Mouse (Mus musculus): Measurements from ENCODE around the gene Pigb. TPM values are rescaled to one million over a fixed set of nuclear protein-coding genes. Genes with fewer than 3 reads are reported as not detected.

The Pigb gene
- total and polyA plus RNA-seq, 3 experiments = 3.8 to 15.9 (median 5.7) TPM

- H3K36me3 ChIP-seq (replicated peaks in 1 of 2; ENCODE audit: control insufficient read depth in 1 of 2, insufficient read depth in 1 of 2, low read length in 1 of 2) = peaks cover 9 to 29% of the 10 kb centered on the region in 2 experiments
- TF ChIP-seq EP300 (IDR thresholded peaks at IDR 0.05; ENCODE audit: low read length) = no peak
- dilution Hi-C loops (cut with MboI; ENCODE audit: extremely low pct_ligation_motif_present, extremely low pct_unique_long_range_greater_than_20kb, low sequenced_read_pairs) = no loop called here
Measured at GRCm38 (mm10) chr9:73005106-73005505, 35.1 kb downstream of the Pigb start.

DNA sequence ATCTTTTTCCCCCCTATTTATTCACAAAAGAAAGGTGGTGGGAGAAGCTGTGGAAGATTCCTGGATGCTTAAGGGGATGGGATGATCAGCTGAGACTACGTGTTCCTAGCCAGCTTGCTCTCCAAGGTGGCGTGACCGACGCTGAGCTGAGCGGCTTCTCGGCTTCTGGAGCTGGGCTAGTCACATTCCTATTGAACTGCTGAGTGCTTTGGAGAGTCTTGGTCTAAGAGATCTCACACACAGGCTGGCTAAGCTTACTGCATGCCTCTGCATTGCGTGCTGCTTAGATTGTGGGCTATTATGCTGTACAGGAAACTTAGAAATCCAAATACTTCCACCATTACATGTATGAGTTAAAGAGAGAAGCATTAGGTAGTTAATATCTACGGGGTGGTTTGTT is 36.1 kb downstream of the Pigb start:
- H3K27ac ChIP-seq (ENCODE audit: insufficient read depth, low read depth) = no peak overlapping the region
- H3K4me1 ChIP-seq (ENCODE audit: control insufficient read depth in 1 of 2, insufficient read depth in 2 of 2) = no peaks in the 10 kb centered on the region
- no peak for DNase-seq (ENCODE audit: extremely low read depth)
- H3K27me3 ChIP-seq (replicated peaks) = no peaks in the 10 kb centered on the region
- no peak for TF ChIP-seq TBP (conservative IDR thresholded peaks at IDR 0.05; ENCODE audit: low read depth, low read length)
- no peak for TF ChIP-seq USF2 (conservative IDR thresholded peaks at IDR 0.05; ENCODE audit: low read depth, low read length)
- TF ChIP-seq JUND (conservative IDR thresholded peaks at IDR 0.05; ENCODE audit: low read depth, low read length) = no peak
- H3K79me2 ChIP-seq (replicated peaks; ENCODE audit: control insufficient read depth, extremely low read depth, insufficient read depth, poor library complexity, severe bottlenecking) = no peaks in the 10 kb centered on the region
- dilution Hi-C loops (cut with MboI; ENCODE audit: extremely low pct_ligation_motif_present, extremely low pct_unique_long_range_greater_than_20kb, low sequenced_read_pairs) (no loop called here), in situ Hi-C loops (cut with MboI; ENCODE audit: low pct_ligation_motif_present, low pct_unique_long_range_greater_than_20kb, low sequenced_read_pairs) (no loop called here)
- H3K4me3 ChIP-seq (replicated peaks in 1 of 3; ENCODE audit: low read depth in 2 of 3, low read length in 2 of 3, poor library complexity in 1 of 3) = no peak overlapping the region
- H3K4me2 ChIP-seq (ENCODE audit: insufficient read depth, low read depth, poor library complexity, severe bottlenecking) = no peak overlapping the region
- no peaks in the 10 kb centered on the region for H3K9me3 ChIP-seq (replicated peaks; ENCODE audit: low read length)
- H3K36me3 ChIP-seq (replicated peaks in 1 of 2; ENCODE audit: control insufficient read depth in 1 of 2, insufficient read depth in 1 of 2, low read length in 1 of 2) = peaks cover 7 to 25% of the 10 kb centered on the region in 2 experiments
- H3K9ac ChIP-seq (ENCODE audit: insufficient read depth, low read depth) = no peak overlapping the region

More at GRCm38 (mm10) chr9:73005106-73005505, 35.1 kb downstream of the Pigb start:
- no peak overlapping the region for H3K4me2 ChIP-seq (ENCODE audit: insufficient read depth, low read depth, poor library complexity, severe bottlenecking)
- H3K4me1 ChIP-seq (ENCODE audit: control insufficient read depth in 1 of 2, insufficient read depth in 2 of 2) = no peaks in the 10 kb centered on the region
- in situ Hi-C loops (cut with MboI; ENCODE audit: low pct_ligation_motif_present, low pct_unique_long_range_greater_than_20kb, low sequenced_read_pairs) = no loop called here
- H3K9ac ChIP-seq (ENCODE audit: insufficient read depth, low read depth) = no peak overlapping the region
- H3K4me3 ChIP-seq (replicated peaks in 1 of 3; ENCODE audit: low read depth in 2 of 3, low read length in 2 of 3, poor library complexity in 1 of 3) = no peak overlapping the region
- no peaks in the 10 kb centered on the region for H3K9me3 ChIP-seq (replicated peaks; ENCODE audit: low read length)
- H3K27me3 ChIP-seq (replicated peaks) = no peaks in the 10 kb centered on the region
- no peak for DNase-seq (ENCODE audit: extremely low read depth)
- H3K27ac ChIP-seq (ENCODE audit: insufficient read depth, low read depth) = no peak overlapping the region
- H3K79me2 ChIP-seq (replicated peaks; ENCODE audit: control insufficient read depth, extremely low read depth, insufficient read depth, poor library complexity, severe bottlenecking) = no peaks in the 10 kb centered on the region

DNA sequence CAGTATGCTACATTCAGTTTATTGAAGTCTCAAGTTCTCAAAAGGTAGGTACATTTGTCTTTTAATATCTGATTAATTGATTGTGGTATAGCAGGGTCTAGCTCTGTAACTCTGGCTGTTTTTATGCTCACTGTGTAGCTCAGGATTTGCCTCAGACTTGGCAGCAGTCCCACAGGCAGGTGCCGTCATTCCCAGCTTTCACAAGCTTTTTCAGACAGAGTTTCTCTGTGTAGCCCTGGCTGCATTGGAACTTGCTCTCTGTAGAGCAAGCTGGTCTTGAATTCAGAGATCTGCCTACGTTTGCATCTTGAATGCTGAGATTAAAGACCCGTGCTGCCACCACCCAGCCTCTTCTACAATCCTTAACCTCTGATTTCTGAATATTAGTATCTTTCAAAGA is 38.0 kb downstream of the Pigb start:
- no peak overlapping the region for H3K4me2 ChIP-seq (ENCODE audit: insufficient read depth, low read depth, poor library complexity, severe bottlenecking)

More for the DNA sequence above, 38.0 kb downstream of the Pigb start:
- Histone ChIP-seq H3K79me2 (replicated peaks; ENCODE audit: control insufficient read depth, extremely low read depth, insufficient read depth, poor library complexity, severe bottlenecking) (no peaks in the 10 kb centered on the region), H3K9me3 (replicated peaks; ENCODE audit: low read length) (no peaks in the 10 kb centered on the region), H3K9ac (ENCODE audit: insufficient read depth, low read depth) (no peak overlapping the region), H3K27me3 (replicated peaks) (no peaks in the 10 kb centered on the region), H3K27ac (ENCODE audit: insufficient read depth, low read depth) (no peak overlapping the region), H3K4me1 (ENCODE audit: control insufficient read depth in 1 of 2, insufficient read depth in 2 of 2) (no peaks in the 10 kb centered on the region), H3K36me3 (replicated peaks in 1 of 2; ENCODE audit: control insufficient read depth in 1 of 2, insufficient read depth in 1 of 2, low read length in 1 of 2) (peaks cover 7 to 23% of the 10 kb centered on the region in 2 experiments), H3K4me3 (replicated peaks in 1 of 3; ENCODE audit: low read depth in 2 of 3, low read length in 2 of 3, poor library complexity in 1 of 3) (no peak overlapping the region)
- dilution Hi-C loops (cut with MboI; ENCODE audit: extremely low pct_ligation_motif_present, extremely low pct_unique_long_range_greater_than_20kb, low sequenced_read_pairs) = no loop called here
- TF ChIP-seq RAD21 (IDR thresholded peaks at IDR 0.05; ENCODE audit: low read depth, low read length) (no peak), RCOR1 (conservative IDR thresholded peaks at IDR 0.05; ENCODE audit: low read depth, low read length) (no peak), KAT2A (IDR thresholded peaks at IDR 0.05; ENCODE audit: insufficient replicate concordance, low read length) (no peak), TCF12 (IDR thresholded peaks at IDR 0.05; ENCODE audit: low read depth, low read length) (no peak), CHD1 (IDR thresholded peaks at IDR 0.05; ENCODE audit: low read depth, low read length) (no peak), ZC3H11A (IDR thresholded peaks at IDR 0.05; ENCODE audit: low read depth, low read length) (no peak), UBTF (IDR thresholded peaks at IDR 0.05; ENCODE audit: low read depth, low read length) (no peak), ZMIZ1 (IDR thresholded peaks at IDR 0.05; ENCODE audit: low read depth, low read length) (no peak), ZNF384 (IDR thresholded peaks at IDR 0.05; ENCODE audit: low read depth, low read length) (no peak), PAX5 (IDR thresholded peaks at IDR 0.05; ENCODE audit: low read length) (no peak), POLR2AphosphoS2 (IDR thresholded peaks at IDR 0.05; ENCODE audit: low read depth, low read length) (no peak), MAZ (IDR thresholded peaks at IDR 0.05; ENCODE audit: low read depth, low read length) (no peak), E2F4 (IDR thresholded peaks at IDR 0.05; ENCODE audit: insufficient replicate concordance, low read depth, low read length) (no peak), USF1 (IDR thresholded peaks at IDR 0.05; ENCODE audit: low read depth, low read length) (no peak), ELF1 (IDR thresholded peaks at IDR 0.05; ENCODE audit: low read depth, low read length) (no peak), MYC (IDR thresholded peaks at IDR 0.05; ENCODE audit: low read depth, low read length) (no peak)
- no peak for DNase-seq (ENCODE audit: extremely low read depth)
- in situ Hi-C loops (cut with MboI; ENCODE audit: low pct_ligation_motif_present, low pct_unique_long_range_greater_than_20kb, low sequenced_read_pairs) = no loop called here
